Mouse (Mus musculus) fibroblast of lung, adult 2 months (primary cell): ENCODE results near the gene Irf1.

Experiments used
- DNase-seq: peaks from one replicate; pipeline ENCODE4 v3.0.0-alpha.2; 2011; ENCODE audit warnings: low read depth

Gene Irf1

DNA sequence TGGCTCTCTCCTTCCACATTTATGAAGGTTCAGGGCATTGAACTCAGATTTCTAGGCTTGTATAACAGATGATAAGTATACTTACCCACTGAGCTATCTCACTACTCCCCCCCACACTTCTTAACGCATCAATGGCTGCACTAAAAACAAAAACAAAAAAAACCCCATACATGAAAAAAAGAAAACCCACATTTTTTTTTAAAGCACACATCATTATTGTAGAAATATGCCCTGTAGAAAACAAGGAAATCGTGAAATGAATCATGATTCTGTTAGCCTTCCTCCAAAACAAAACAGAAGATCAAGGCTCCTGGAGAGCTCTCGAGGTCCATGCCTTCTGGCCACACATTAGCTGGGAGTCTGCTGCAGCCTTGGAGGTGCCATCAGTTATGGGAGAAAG, 41.5 kb downstream of the Irf1 start:
- DNase-seq: no peak

GRCm38 (mm10) chr11:53813001-53813868, 43.4 kb downstream of the Irf1 start:
- no peak for DNase-seq

DNA sequence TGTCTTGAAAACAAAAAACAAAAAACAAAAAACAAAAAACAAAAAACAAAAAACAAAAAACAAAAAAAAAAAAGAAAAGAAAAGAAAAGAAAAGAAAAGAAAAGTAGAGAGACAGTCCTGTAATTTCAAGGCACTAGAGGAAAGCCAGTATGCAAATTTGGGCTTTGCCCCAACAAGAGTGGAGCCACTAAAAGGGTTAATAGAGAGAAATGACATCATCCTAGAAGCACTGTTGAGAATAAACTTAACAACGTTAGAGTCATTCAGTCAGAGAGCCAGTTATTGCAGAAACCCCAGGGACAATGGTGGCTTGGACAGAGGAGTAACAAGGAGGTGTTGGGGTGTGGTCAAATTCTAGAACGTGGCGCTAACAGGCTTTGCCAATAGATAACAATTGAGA, 45.0 kb downstream of the Irf1 start:
- no peak for DNase-seq

DNA sequence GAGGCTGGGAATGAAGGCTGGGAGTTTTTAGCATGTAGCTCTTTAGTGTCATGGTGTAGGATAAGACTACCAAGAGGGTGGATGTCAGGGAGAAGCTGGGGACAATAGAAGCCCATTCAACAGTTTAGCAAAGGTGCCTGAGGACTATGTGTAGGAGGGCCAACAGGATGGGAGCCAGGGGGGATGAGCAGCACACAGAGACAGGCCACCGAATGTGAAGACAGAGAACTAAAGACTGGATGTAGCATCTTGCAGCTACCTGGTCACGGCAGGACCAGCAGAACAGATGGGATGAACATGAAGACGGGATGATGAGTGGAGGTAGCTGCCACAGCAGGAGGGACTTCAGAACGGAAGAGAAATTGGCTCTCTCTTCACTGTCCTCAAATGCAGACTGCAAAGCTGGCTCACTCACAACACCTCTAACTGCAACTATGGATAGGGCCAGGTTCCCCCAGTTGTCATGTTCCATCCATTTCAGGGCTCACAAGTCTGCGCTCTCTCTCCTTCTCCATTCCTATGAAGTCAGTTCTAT, 47.1 kb downstream of the Irf1 start:
- DNase-seq: no peak

DNA sequence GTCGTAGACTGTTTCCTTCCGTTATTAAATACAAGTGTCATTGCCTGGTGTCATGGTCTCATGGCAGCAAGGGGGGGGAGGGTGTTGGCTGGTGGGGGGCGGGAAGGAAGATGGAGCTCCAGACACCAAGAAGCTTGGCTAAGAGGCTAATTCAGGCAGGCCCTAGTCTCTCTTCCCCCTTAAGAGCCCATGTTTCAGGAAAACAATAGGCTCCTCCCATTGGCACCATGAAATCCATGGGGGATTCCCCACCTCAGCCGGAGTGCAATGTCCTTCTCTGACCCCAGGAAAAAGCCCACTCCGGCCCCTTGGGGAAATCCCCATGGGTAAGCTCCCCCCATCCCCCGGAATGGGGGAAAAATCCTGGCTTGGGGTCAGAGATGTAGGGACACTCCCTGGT, 49.0 kb downstream of the Irf1 start:
- no peak for DNase-seq

DNA sequence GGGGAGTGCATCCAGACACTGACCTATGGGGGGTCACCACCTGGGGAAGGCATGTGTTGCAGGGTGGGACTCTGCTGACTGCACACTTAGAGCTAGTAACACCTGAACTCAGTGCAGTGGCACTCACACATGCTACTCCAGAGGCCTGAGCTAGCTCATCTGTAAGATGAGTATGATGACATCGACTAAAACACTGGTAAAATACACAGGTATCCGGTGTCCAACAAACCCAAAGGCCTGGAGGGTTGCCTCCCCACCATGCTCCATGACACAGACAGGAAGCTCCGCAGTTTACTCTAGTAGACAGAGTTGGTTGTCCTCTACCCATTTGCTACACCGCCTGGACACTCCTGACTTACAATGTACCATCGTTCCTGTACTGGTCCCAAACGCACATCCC, 49.7 kb downstream of the Irf1 start:
- DNase-seq: no peak

- no peak for DNase-seq
These were observed 50.8 kb downstream of the Irf1 start for GRCm38 (mm10) chr11:53820516-53821170.

DNA sequence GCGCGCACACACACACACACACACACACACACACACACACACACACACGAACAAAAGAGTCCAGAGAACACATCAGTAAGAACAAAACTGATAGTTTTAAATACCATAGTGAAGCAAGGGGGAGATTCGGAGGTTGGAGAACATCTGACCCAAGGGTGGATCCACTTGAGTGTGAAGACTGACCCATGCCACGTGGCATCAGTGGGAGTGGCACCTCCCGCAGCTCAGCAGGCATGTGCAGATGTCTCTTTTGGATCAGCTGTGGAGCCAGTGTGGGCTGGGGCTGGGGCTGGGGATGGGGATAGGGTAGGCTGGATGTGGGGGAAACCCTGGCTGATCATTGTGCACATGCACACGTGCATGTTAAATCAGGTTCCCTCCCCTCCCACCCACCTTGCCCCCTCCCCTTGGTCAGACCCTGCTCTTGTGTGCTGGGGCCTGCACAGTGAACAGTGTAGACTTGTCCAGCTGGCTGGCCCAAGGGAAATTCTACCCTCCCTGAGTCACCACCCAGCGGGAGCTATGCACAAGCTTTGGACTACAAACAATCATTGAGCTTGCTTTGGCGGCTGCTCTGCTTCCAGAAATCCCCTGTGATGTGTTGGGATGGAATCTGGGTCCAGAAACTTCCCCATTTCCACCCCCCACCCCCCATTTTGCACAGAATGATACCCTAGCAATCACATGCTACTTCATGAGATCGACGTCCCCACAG, 51.6 kb downstream of the Irf1 start:
- peak; percentile 74 for DNase-seq

DNA sequence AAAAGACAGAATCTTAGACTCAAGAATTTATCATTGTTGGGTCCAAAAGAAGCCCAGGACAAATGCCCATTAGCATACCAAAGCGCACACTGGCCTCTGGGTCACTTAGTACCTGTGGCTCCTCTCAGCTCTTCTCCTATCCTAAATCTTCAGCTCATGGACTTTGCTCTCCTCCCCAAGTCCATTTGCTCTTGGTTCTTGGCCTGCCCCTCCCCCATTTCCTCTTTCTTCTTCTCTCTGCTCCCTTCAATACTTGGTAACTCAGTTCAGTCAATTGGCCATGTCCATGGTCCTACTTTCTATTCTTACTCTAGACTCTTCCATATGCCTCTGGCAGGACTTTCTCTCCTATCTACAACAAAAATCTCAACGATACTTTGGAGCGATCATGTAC, 52.1 kb downstream of the Irf1 start:
- DNase-seq: no peak

GRCm38 (mm10) chr11:53825409-53825808, 55.6 kb downstream of the Irf1 start:
- no peak for DNase-seq
